In the genomic region with DNA sequence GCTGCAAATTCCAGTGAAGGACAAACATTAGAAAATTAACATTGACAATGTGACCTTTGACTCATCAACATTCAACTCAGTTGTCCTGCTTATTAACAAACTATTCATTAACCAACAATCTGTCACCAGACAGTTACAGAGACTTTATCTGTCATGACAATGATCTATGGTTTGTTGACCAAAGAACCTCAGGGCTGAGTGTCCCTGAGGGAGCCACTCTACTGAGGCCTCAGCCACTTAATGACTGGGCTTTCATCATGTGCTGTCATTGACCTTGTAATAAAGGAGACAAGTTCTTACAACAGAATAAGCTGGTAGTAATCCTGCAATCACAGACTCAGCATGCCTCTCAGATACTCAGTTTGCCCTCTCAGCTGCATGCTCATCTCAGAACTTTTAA, we compare ENCODE assay signal across 10 mouse cellular contexts.
A peak's percentile ranks its signal among the peaks of the same experiment; 100 is the strongest.
DNase-seq lines count a peak whose midpoint lies in the region; ATAC-seq lines count a peak whose summit lies in the region.
"Had no signal": no experiment of that assay in that cellular context is flagged by ENCODE, and none has a peak within 500 bp of the region (broad histone marks: within the 10 kb centered on the region; RNA-seq: fewer than 3 reads in every experiment).

No protein-coding gene starts in this region.

- no peak overlapping the region for H3K27ac ChIP-seq in embryonic facial prominence, embryonic 10.5 days (replicated peaks)
- H3K27ac ChIP-seq in intestine, embryonic 16.5 days (ENCODE audit: low read length): no peak overlapping the region
- no peak overlapping the region for H3K27ac ChIP-seq in neural tube, embryonic 13.5 days (replicated peaks)
- H3K27ac ChIP-seq in liver, embryonic 12.5 days: no peak overlapping the region
- H3K27ac ChIP-seq: lung, embryonic 15.5 days had no signal

- H3K4me3 ChIP-seq in embryonic facial prominence, embryonic 10.5 days: no peak overlapping the region
- no peak overlapping the region for H3K4me3 ChIP-seq in intestine, embryonic 16.5 days (ENCODE audit: low read length)
- no peak overlapping the region for H3K4me3 ChIP-seq in neural tube, embryonic 13.5 days
- H3K4me3 ChIP-seq in liver, embryonic 12.5 days: no peak overlapping the region
- H3K4me3 ChIP-seq: lung, embryonic 15.5 days had no signal

- ATAC-seq in intestine, embryonic 16.5 days: peak; percentile 96
- ATAC-seq in neural tube, embryonic 13.5 days (ENCODE audit: low read depth): peak; percentile 67
- ATAC-seq in liver, embryonic 12.5 days: no peak

- no peaks in the 10 kb centered on the region for H3K9me3 ChIP-seq in embryonic facial prominence, embryonic 10.5 days
- no peaks in the 10 kb centered on the region for H3K9me3 ChIP-seq in intestine, embryonic 16.5 days (ENCODE audit: control insufficient read depth, low read length)
- no peaks in the 10 kb centered on the region for H3K9me3 ChIP-seq in neural tube, embryonic 13.5 days
- H3K9me3 ChIP-seq in liver, embryonic 12.5 days (replicated peaks): no peaks in the 10 kb centered on the region
- H3K9me3 ChIP-seq: lung, embryonic 15.5 days had no signal

- H3K4me2 ChIP-seq in intestine, embryonic 16.5 days (ENCODE audit: low read depth, low read length): no peak overlapping the region
- no peak overlapping the region for H3K4me2 ChIP-seq in neural tube, embryonic 13.5 days
- H3K4me2 ChIP-seq in liver, embryonic 12.5 days: no peak overlapping the region
- H3K4me2 ChIP-seq: lung, embryonic 15.5 days had no signal

- H3K4me1 ChIP-seq in embryonic facial prominence, embryonic 10.5 days: no peaks in the 10 kb centered on the region; the same call in 1 of the 2 replicates
- no peaks in the 10 kb centered on the region for H3K4me1 ChIP-seq in intestine, embryonic 16.5 days (ENCODE audit: control insufficient read depth, insufficient read depth, low read length)
- H3K4me1 ChIP-seq in neural tube, embryonic 13.5 days (replicated peaks): peaks cover 7% of the 10 kb centered on the region; the same call in 1 of the 2 replicates
- no peaks in the 10 kb centered on the region for H3K4me1 ChIP-seq in liver, embryonic 12.5 days
- H3K4me1 ChIP-seq: lung, embryonic 15.5 days had no signal

- no peak overlapping the region for H3K9ac ChIP-seq in intestine, embryonic 16.5 days (ENCODE audit: low read depth, low read length)
- H3K9ac ChIP-seq in neural tube, embryonic 13.5 days: no peak overlapping the region
- no peak overlapping the region for H3K9ac ChIP-seq in liver, embryonic 12.5 days
- H3K9ac ChIP-seq: lung, embryonic 15.5 days had no signal

- peak; percentile 65 for DNase-seq in kidney, adult 9 months
- no peak for DNase-seq in kidney, adult 11 months
- peak; percentile 32 for DNase-seq in embryonic facial prominence, embryonic 10.5 days (ENCODE audit: low spot score)
- no peak for DNase-seq in right cerebral cortex, postnatal 14 days
- no peak for DNase-seq in natural killer cell, adult 2 months (ENCODE audit: low spot score in 2 of 2)
- DNase-seq: left cerebral cortex, postnatal 4 days had no signal

- no peaks in the 10 kb centered on the region for H3K36me3 ChIP-seq in embryonic facial prominence, embryonic 10.5 days (replicated peaks)
- no peaks in the 10 kb centered on the region for H3K36me3 ChIP-seq in intestine, embryonic 16.5 days (ENCODE audit: control insufficient read depth, insufficient read depth, low read length)
- H3K36me3 ChIP-seq in neural tube, embryonic 13.5 days: no peaks in the 10 kb centered on the region
- no peaks in the 10 kb centered on the region for H3K36me3 ChIP-seq in liver, embryonic 12.5 days
- H3K36me3 ChIP-seq: lung, embryonic 15.5 days had no signal

- no peaks in the 10 kb centered on the region for H3K27me3 ChIP-seq in embryonic facial prominence, embryonic 10.5 days (replicated peaks; ENCODE audit: low read depth, poor library complexity, severe bottlenecking)
- H3K27me3 ChIP-seq in intestine, embryonic 16.5 days (replicated peaks; ENCODE audit: control insufficient read depth, insufficient read depth, low read length): no peaks in the 10 kb centered on the region
- 0 out of 2 replicates have a peak, but pooled peaks cover 4% of the 10 kb centered on the region for H3K27me3 ChIP-seq in neural tube, embryonic 13.5 days
- no peaks in the 10 kb centered on the region for H3K27me3 ChIP-seq in liver, embryonic 12.5 days (replicated peaks)
- H3K27me3 ChIP-seq: lung, embryonic 15.5 days had no signal

Comparison
In these comparisons a context has a peak if more than half of its experiments do, and no peak if none do; other contexts are left out.
1. DNase-seq: peak in kidney, adult 9 months (single experiment) and embryonic facial prominence, embryonic 10.5 days (single experiment); none in kidney, adult 11 months (single experiment), right cerebral cortex, postnatal 14 days (single experiment) and natural killer cell, adult 2 months (0 of 2).